Mouse (Mus musculus): Measurements from ENCODE around the gene Trim72. TPM values are rescaled to one million over a fixed set of nuclear protein-coding genes. Genes with fewer than 3 reads are reported as not detected.

The Trim72 gene
- polyA plus RNA-seq (2017; shearing (Covaris generic)) = not detected

DNA sequence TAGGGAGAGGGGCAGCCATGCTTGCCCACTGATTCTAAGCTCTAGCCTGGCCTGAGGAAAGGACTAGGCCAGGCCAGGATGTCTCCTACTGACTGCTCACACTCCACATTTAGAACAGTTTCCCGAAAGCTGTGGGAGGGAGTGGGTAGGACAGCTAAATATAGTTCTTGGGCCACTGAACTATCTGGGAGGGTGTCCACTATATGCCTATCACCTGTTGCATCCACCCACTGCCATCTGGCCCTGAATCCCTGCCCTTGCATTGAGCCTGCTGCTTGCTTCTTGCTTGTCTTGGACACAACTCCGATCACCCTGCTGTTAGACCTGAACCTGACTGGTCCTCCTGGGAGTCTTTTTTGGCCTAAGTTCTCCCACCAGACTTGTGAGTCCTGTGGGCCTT lies at the start of gene Trim72:
Gene Trim72 (plus strand): TSS at position 262 of the 400 bp plus-strand sequence.

GRCm38 (mm10) chr7:127967004-127967921 lies 36.5 kb upstream of the Trim72 start, which contains the start of gene Fus:
Gene Fus (plus strand): TSS chr7:127967457.

GRCm38 (mm10) chr7:127993341-127993977 lies 10.3 kb upstream of the Trim72 start, which contains the start of gene Pycard:
Gene Pycard (minus strand): TSS chr7:127993867.

Other genes starting within 250 kb of the Trim72 start
- gene Orai3, start 234.1 kb upstream of the Trim72 start, polyA plus RNA-seq (2017; shearing (Covaris generic)) = 3.5 TPM
- 4.3 TPM for gene Setd1a, start 227.3 kb upstream of the Trim72 start, polyA plus RNA-seq (2017; shearing (Covaris generic))
- not detected for gene Gm49388, start 218.3 kb upstream of the Trim72 start, polyA plus RNA-seq (2017; shearing (Covaris generic))
- gene Hsd3b7, start 203.3 kb upstream of the Trim72 start, polyA plus RNA-seq (2017; shearing (Covaris generic)) = 0.75 TPM
- gene Stx4a, start 179.7 kb upstream of the Trim72 start, polyA plus RNA-seq (2017; shearing (Covaris generic)) = 122 TPM
- not detected for gene Stx1b, start 179.4 kb upstream of the Trim72 start, polyA plus RNA-seq (2017; shearing (Covaris generic))
- gene Zfp646, start 127.7 kb upstream of the Trim72 start, polyA plus RNA-seq (2017; shearing (Covaris generic)) = 30.0 TPM
- 13.1 TPM for gene Zfp668, start 127.1 kb upstream of the Trim72 start, polyA plus RNA-seq (2017; shearing (Covaris generic))
- 0.73 TPM for gene Prss53, start 113.0 kb upstream of the Trim72 start, polyA plus RNA-seq (2017; shearing (Covaris generic))
- not detected for gene Gm21974, start 108.5 kb upstream of the Trim72 start, polyA plus RNA-seq (2017; shearing (Covaris generic))
- gene Vkorc1, start 108.3 kb upstream of the Trim72 start, polyA plus RNA-seq (2017; shearing (Covaris generic)) = 33.6 TPM
- 37.3 TPM for gene Bckdk, start 99.9 kb upstream of the Trim72 start, polyA plus RNA-seq (2017; shearing (Covaris generic))
- 39.5 TPM for gene Kat8, start 91.4 kb upstream of the Trim72 start, polyA plus RNA-seq (2017; shearing (Covaris generic))
- gene Prss8, start 73.8 kb upstream of the Trim72 start, polyA plus RNA-seq (2017; shearing (Covaris generic)) = not detected
- 1.7 TPM for gene Prss36, start 57.2 kb upstream of the Trim72 start, polyA plus RNA-seq (2017; shearing (Covaris generic))
- gene Fus, start 36.5 kb upstream of the Trim72 start, polyA plus RNA-seq (2017; shearing (Covaris generic)) = 242 TPM
- gene Pycard, start 10.1 kb upstream of the Trim72 start, polyA plus RNA-seq (2017; shearing (Covaris generic)) = 94.8 TPM
- gene Itgam, start 58.7 kb downstream of the Trim72 start, polyA plus RNA-seq (2017; shearing (Covaris generic)) = 2.0 TPM
- gene Gm49368, start 58.7 kb downstream of the Trim72 start, polyA plus RNA-seq (2017; shearing (Covaris generic)) = not detected
- not detected for gene Itgax, start 125.6 kb downstream of the Trim72 start, polyA plus RNA-seq (2017; shearing (Covaris generic))
- 0.20 TPM for gene Itgad, start 150.4 kb downstream of the Trim72 start, polyA plus RNA-seq (2017; shearing (Covaris generic))
- not detected for gene Cox6a2, start 202.4 kb downstream of the Trim72 start, polyA plus RNA-seq (2017; shearing (Covaris generic))
- gene Armc5, start 233.4 kb downstream of the Trim72 start, polyA plus RNA-seq (2017; shearing (Covaris generic)) = 20.8 TPM
- 0.82 TPM for gene 9130023H24Rik, start 234.1 kb downstream of the Trim72 start, polyA plus RNA-seq (2017; shearing (Covaris generic))
- 0.70 TPM for gene Tgfb1i1, start 242.9 kb downstream of the Trim72 start, polyA plus RNA-seq (2017; shearing (Covaris generic))

Measured in naive thymus-derived CD4-positive, alpha-beta T cell, adult 5 months (primary cell).